Mouse (Mus musculus): Measurements from ENCODE around the gene Rwdd2b. TPM values are rescaled to one million over a fixed set of nuclear protein-coding genes. Genes with fewer than 3 reads are reported as not detected.

Rwdd2b gene
- polyA plus RNA-seq, 1 experiment from 2014 or later, result 11.0 TPM

DNA sequence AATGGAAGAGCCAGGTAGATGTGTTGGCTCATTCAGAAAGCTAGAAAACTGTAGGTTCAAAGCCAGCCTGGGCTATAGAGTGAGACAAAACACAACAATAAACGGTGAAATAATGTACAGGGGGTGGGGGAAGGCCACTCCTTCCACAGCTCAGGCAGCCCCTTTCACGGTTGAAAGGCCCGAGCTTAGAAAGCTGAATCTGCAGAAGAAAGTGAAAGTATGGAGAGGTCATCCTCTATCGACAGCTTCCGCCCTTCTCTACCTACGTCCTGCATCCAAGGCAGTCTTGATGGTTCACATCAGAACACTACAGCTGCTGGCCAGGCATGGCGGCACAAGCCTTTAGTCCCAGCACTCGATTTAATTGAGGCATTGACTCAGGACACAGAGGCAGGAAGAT lies 1.7 kb downstream of the Rwdd2b start:
- no peaks in the 10 kb centered on the region for H3K27me3 ChIP-seq (ENCODE audit: control insufficient read depth, insufficient read depth, low read length)
- H3K27ac ChIP-seq (replicated peaks in 1 of 2; ENCODE audit: control insufficient read depth in 1 of 2, insufficient read depth in 1 of 2, low read depth in 2 of 2, low read length in 2 of 2), result no peak overlapping the region
- no peak for ATAC-seq (ENCODE audit: insufficient number of reproducible peaks, insufficient read depth, low FRiP score, low read depth)
- H3K9ac ChIP-seq (ENCODE audit: low read length), result no peak overlapping the region
- peaks cover 6 to 11% of the 10 kb centered on the region in 2 experiments for H3K4me1 ChIP-seq (ENCODE audit: control insufficient read depth in 2 of 2, insufficient read depth in 2 of 2, low read length in 2 of 2)
- WGBS, result 91% methylated on average over 8 of the region's 8 CpGs
- H3K4me3 ChIP-seq (ENCODE audit: control insufficient read depth in 1 of 2, insufficient read depth in 1 of 2, low read depth in 1 of 2, low read length in 2 of 2), result no peak overlapping the region
- no peaks in the 10 kb centered on the region for H3K9me3 ChIP-seq (ENCODE audit: control insufficient read depth, low read length)
- peaks cover 13% of the 10 kb centered on the region for H3K36me3 ChIP-seq (ENCODE audit: control insufficient read depth, insufficient read depth, low read length)
- H3K4me2 ChIP-seq (ENCODE audit: low read length), result no peak overlapping the region

GRCm38 (mm10) chr16:87437096-87437495 lies 3.3 kb downstream of the Rwdd2b start:
- Histone ChIP-seq H3K9ac (ENCODE audit: low read length) (no peak overlapping the region), H3K4me3 (ENCODE audit: control insufficient read depth in 1 of 2, insufficient read depth in 1 of 2, low read depth in 1 of 2, low read length in 2 of 2) (no peak overlapping the region), H3K36me3 (ENCODE audit: control insufficient read depth, insufficient read depth, low read length) (peaks cover 13% of the 10 kb centered on the region), H3K27me3 (ENCODE audit: control insufficient read depth, insufficient read depth, low read length) (no peaks in the 10 kb centered on the region), H3K9me3 (ENCODE audit: control insufficient read depth, low read length) (no peaks in the 10 kb centered on the region), H3K27ac (replicated peaks in 1 of 2; ENCODE audit: control insufficient read depth in 1 of 2, insufficient read depth in 1 of 2, low read depth in 2 of 2, low read length in 2 of 2) (no peak overlapping the region), H3K4me2 (ENCODE audit: low read length) (no peak overlapping the region), H3K4me1 (ENCODE audit: control insufficient read depth in 2 of 2, insufficient read depth in 2 of 2, low read length in 2 of 2) (peaks cover 6 to 11% of the 10 kb centered on the region in 2 experiments)
- WGBS, result 91% methylated on average over 21 of the region's 21 CpGs
- no peak for ATAC-seq (ENCODE audit: insufficient number of reproducible peaks, insufficient read depth, low FRiP score, low read depth)

DNA sequence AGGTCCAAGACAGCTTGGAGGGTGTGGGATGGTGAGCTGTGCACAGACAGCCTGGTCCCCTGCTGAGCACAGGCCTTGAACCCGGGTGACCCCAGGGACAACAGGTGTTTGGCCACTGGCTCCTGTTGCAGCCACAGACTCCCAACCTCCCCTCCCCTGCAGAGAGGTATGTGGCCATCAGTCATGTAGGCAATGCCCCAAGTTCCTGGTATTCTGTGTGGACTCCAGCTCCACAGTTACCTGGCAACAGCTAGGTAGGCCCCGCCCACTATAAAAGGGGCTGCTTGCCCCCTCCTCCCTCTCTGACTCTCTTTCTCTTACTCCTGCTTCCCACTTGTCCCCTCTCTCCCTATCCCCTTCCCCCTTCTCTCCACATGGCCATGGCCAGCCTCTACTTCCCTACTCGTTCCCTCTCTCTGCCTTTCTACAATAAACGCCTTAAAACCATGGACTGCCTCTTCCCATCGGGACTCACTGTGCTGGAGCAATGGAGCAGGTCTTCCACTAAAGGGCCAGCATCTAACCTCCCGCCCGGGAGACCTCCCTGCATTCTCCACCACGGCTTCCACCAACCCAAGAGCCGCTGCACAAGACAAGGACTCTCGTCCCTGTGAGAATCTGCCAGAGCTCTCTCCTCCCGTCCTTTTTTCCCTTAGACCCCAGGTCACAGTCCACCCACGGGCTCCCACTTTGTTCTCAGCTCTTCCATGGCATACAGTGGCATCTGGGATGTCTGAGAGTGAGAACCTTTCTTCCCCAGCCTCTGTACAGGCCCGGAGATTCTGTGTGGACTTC lies 4.8 kb downstream of the Rwdd2b start:
- Histone ChIP-seq H3K9me3 (ENCODE audit: control insufficient read depth, low read length) (no peaks in the 10 kb centered on the region), H3K9ac (ENCODE audit: low read length) (no peak overlapping the region), H3K27ac (replicated peaks in 1 of 2; ENCODE audit: control insufficient read depth in 1 of 2, insufficient read depth in 1 of 2, low read depth in 2 of 2, low read length in 2 of 2) (no peak overlapping the region), H3K4me1 (ENCODE audit: control insufficient read depth in 2 of 2, insufficient read depth in 2 of 2, low read length in 2 of 2) (peaks cover 0 to 15% of the 10 kb centered on the region in 2 experiments; a peak in 3 of 4 replicates), H3K27me3 (ENCODE audit: control insufficient read depth, insufficient read depth, low read length) (no peaks in the 10 kb centered on the region), H3K4me3 (ENCODE audit: control insufficient read depth in 1 of 2, insufficient read depth in 1 of 2, low read depth in 1 of 2, low read length in 2 of 2) (no peak overlapping the region), H3K36me3 (ENCODE audit: control insufficient read depth, insufficient read depth, low read length) (peaks cover 13% of the 10 kb centered on the region), H3K4me2 (ENCODE audit: low read length) (no peak overlapping the region)
- 80% methylated on average over 13 of the region's 13 CpGs for WGBS
- no peak for ATAC-seq (ENCODE audit: insufficient number of reproducible peaks, insufficient read depth, low FRiP score, low read depth)

DNA sequence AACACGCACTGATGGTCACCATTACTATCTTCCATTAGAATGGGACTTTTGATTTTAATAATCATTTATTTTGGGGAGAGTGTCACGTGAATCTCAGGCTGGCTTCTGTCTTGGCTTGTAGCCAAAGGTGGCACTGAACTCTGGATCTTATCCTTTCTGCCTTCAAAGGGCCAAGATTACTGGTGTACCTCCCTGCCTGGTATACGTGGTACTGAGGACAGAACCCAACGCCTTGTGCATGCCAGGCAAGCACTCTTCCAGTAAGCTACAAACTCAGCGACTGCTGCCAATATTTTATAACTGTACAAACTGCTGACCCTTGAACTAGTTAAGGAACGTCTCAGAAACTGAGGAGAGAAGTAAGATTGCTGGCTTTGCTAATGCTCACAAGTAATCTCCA lies 5.4 kb downstream of the Rwdd2b start:
- H3K4me3 ChIP-seq (ENCODE audit: control insufficient read depth in 1 of 2, insufficient read depth in 1 of 2, low read depth in 1 of 2, low read length in 2 of 2), result no peak overlapping the region
- no peak overlapping the region for H3K9ac ChIP-seq (ENCODE audit: low read length)
- 69% methylated on average over 6 of the region's 6 CpGs for whole genome bisulfite sequencing
- H3K36me3 ChIP-seq (ENCODE audit: control insufficient read depth, insufficient read depth, low read length), result peaks cover 13% of the 10 kb centered on the region
- H3K4me2 ChIP-seq (ENCODE audit: low read length), result no peak overlapping the region
- H3K27ac ChIP-seq (replicated peaks in 1 of 2; ENCODE audit: control insufficient read depth in 1 of 2, insufficient read depth in 1 of 2, low read depth in 2 of 2, low read length in 2 of 2), result no peak overlapping the region
- H3K4me1 ChIP-seq (ENCODE audit: control insufficient read depth in 2 of 2, insufficient read depth in 2 of 2, low read length in 2 of 2), result peaks cover 0 to 15% of the 10 kb centered on the region in 2 experiments; a peak in 3 of 4 replicates
- H3K27me3 ChIP-seq (ENCODE audit: control insufficient read depth, insufficient read depth, low read length), result no peaks in the 10 kb centered on the region
- H3K9me3 ChIP-seq (ENCODE audit: control insufficient read depth, low read length), result no peaks in the 10 kb centered on the region
- no peak for ATAC-seq (ENCODE audit: insufficient number of reproducible peaks, insufficient read depth, low FRiP score, low read depth)

- H3K4me3 ChIP-seq (ENCODE audit: control insufficient read depth in 1 of 2, insufficient read depth in 1 of 2, low read depth in 1 of 2, low read length in 2 of 2), result no peak overlapping the region
Observed at GRCm38 (mm10) chr16:87434266-87434665, 6.1 kb downstream of the Rwdd2b start.

DNA sequence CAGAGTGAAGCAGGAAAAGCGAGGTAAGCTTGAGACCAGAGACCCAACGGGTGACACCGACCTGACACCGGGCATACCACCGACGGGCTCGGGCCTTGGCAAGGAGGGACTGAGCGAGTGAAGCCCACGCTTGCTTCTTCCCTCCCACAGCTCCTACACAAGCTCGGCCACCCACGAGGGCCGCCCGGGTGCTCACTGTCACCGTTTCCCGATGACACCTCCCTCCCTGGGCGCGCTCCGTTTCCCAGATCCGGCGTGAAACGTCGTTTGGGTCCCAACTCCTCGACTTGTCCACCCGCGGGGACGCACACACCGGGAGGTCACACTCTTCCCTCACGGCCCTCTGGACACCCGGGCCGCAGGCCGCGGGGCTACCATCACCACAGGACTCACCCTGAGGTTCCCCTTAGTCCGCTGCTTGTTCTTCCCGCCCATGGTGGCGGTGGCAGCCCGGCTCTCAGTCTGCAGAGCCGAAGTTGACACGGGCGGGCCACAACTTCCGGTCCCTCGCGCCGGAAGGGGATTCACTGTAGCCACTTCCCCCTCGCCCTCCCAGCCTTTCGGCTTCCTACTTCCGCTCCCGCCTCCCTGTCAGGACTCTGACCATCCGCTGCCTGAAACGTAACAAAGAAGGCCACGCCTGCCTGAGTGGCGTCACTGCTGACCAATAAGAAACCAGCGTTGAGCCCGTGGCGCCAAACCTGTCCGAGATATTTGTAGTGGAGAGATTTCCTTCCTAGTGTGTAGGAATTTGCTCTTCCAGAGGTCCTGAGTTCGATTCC lies 8.1 kb downstream of the Rwdd2b start, which contains the start of gene Ltn1:
Gene Ltn1 (minus strand): TSS at position 580 of the 782 bp plus-strand sequence.
- peak; percentile 98 for ATAC-seq (ENCODE audit: insufficient number of reproducible peaks, insufficient read depth, low FRiP score, low read depth)
- under 1% methylated on average over 56 of the region's 56 CpGs for WGBS
- H3K27ac ChIP-seq (replicated peaks in 1 of 2; ENCODE audit: control insufficient read depth in 1 of 2, insufficient read depth in 1 of 2, low read depth in 2 of 2, low read length in 2 of 2), result peak within 1 kb of the TSS; percentile 51 to 68; a peak in 3 of 4 replicates
- H3K4me3 ChIP-seq (ENCODE audit: control insufficient read depth in 1 of 2, insufficient read depth in 1 of 2, low read depth in 1 of 2, low read length in 2 of 2), result peak within 1 kb of the TSS; percentile 80 to 89
- H3K9me3 ChIP-seq (ENCODE audit: control insufficient read depth, low read length), result no peaks in the 10 kb centered on the region
- H3K9ac ChIP-seq (ENCODE audit: low read length), result peak within 1 kb of the TSS; percentile 85
- peaks cover 16% of the 10 kb centered on the region for H3K36me3 ChIP-seq (ENCODE audit: control insufficient read depth, insufficient read depth, low read length)
- peak within 1 kb of the TSS; percentile 86 for H3K4me2 ChIP-seq (ENCODE audit: low read length)
- no peaks in the 10 kb centered on the region for H3K27me3 ChIP-seq (ENCODE audit: control insufficient read depth, insufficient read depth, low read length)
- H3K4me1 ChIP-seq (ENCODE audit: control insufficient read depth in 2 of 2, insufficient read depth in 2 of 2, low read length in 2 of 2), result peaks cover 0 to 11% of the 10 kb centered on the region in 2 experiments; a peak in 2 of 4 replicates

More at GRCm38 (mm10) chr16:87434266-87434665, 6.1 kb downstream of the Rwdd2b start:
- 87% methylated on average over 7 of the region's 7 CpGs for WGBS
- no peak overlapping the region for H3K9ac ChIP-seq (ENCODE audit: low read length)
- peaks cover 13% of the 10 kb centered on the region for H3K36me3 ChIP-seq (ENCODE audit: control insufficient read depth, insufficient read depth, low read length)
- H3K9me3 ChIP-seq (ENCODE audit: control insufficient read depth, low read length), result no peaks in the 10 kb centered on the region
- H3K27ac ChIP-seq (replicated peaks in 1 of 2; ENCODE audit: control insufficient read depth in 1 of 2, insufficient read depth in 1 of 2, low read depth in 2 of 2, low read length in 2 of 2), result no peak overlapping the region
- H3K4me2 ChIP-seq (ENCODE audit: low read length), result no peak overlapping the region
- no peaks in the 10 kb centered on the region for H3K27me3 ChIP-seq (ENCODE audit: control insufficient read depth, insufficient read depth, low read length)
- ATAC-seq (ENCODE audit: insufficient number of reproducible peaks, insufficient read depth, low FRiP score, low read depth), result no peak
- peaks cover 0 to 11% of the 10 kb centered on the region in 2 experiments; a peak in 2 of 4 replicates for H3K4me1 ChIP-seq (ENCODE audit: control insufficient read depth in 2 of 2, insufficient read depth in 2 of 2, low read length in 2 of 2)

GRCm38 (mm10) chr16:87427516-87427915 lies 12.9 kb downstream of the Rwdd2b start:
- no peaks in the 10 kb centered on the region for H3K9me3 ChIP-seq (ENCODE audit: control insufficient read depth, low read length)
- H3K27me3 ChIP-seq (ENCODE audit: control insufficient read depth, insufficient read depth, low read length), result no peaks in the 10 kb centered on the region
- peaks cover 0 to 11% of the 10 kb centered on the region in 2 experiments; a peak in 2 of 4 replicates for H3K4me1 ChIP-seq (ENCODE audit: control insufficient read depth in 2 of 2, insufficient read depth in 2 of 2, low read length in 2 of 2)
- H3K9ac ChIP-seq (ENCODE audit: low read length), result no peak overlapping the region
- peaks cover 48% of the 10 kb centered on the region for H3K36me3 ChIP-seq (ENCODE audit: control insufficient read depth, insufficient read depth, low read length)
- 84% methylated on average over 8 of the region's 8 CpGs for WGBS
- no peak overlapping the region for H3K4me3 ChIP-seq (ENCODE audit: control insufficient read depth in 1 of 2, insufficient read depth in 1 of 2, low read depth in 1 of 2, low read length in 2 of 2)
- no peak for ATAC-seq (ENCODE audit: insufficient number of reproducible peaks, insufficient read depth, low FRiP score, low read depth)
- H3K27ac ChIP-seq (replicated peaks in 1 of 2; ENCODE audit: control insufficient read depth in 1 of 2, insufficient read depth in 1 of 2, low read depth in 2 of 2, low read length in 2 of 2), result no peak overlapping the region
- no peak overlapping the region for H3K4me2 ChIP-seq (ENCODE audit: low read length)
